Mouse (Mus musculus) ES-CJ7 (cell line): ENCODE measurements at regions not wholly inside any gene's neighbourhood (a gene's known extent, or its start where the extent isn't known, plus 50 kb on each side); places are given as distances from the start of the nearest gene placed in this dataset.
A peak's percentile ranks its signal among the peaks of the same experiment; 100 is the strongest.

Experiments
- DNase-seq: peaks from one replicate; pipeline ENCODE4 v3.0.0; 2011; ENCODE audit warnings: low read depth, low spot score

- DNase-seq = peak; percentile 7
Observed at GRCm38 (mm10) chrX:15813771-15814170, 708.9 kb upstream of the Cypt1 start.

- DNase-seq = peak; percentile 45
Observed at GRCm38 (mm10) chrX:15846119-15846877, 676.4 kb upstream of the Cypt1 start.
